ENCODE assay signal across 7 mouse cellular contexts in the genomic region with DNA sequence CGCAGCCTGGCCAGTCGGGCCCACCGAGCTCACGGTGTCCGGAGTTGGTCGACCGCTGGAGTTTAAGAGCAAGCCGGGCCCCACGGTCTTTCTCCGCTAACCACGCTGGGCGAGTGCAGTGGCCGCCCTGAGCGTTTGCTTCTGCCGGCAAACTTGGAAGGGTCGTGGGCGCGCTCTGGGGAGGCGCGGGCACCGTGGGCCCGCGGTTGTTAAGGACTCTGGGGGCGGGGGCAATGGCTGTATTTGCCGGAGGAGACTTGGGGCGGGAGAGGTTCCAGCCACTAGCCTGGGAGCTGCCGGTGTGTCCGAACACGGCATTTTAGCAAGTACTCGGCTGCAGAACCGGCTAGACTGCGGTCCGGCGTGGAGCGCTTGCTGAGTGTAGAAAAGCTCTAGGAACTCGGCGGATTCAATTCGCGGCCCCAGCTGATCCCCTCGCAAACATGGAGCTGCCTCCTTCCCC. TPM values are rescaled to one million over a fixed set of nuclear protein-coding genes. Genes with fewer than 3 reads are reported as not detected.
A peak's percentile ranks its signal among the peaks of the same experiment; 100 is the strongest.
DNase-seq lines count a peak whose midpoint lies in the region; ATAC-seq lines count a peak whose summit lies in the region.

No protein-coding gene starts in this region.

- no peaks in the 10 kb centered on the region for H3K36me3 ChIP-seq in megakaryocyte, embryonic 14.5 days (replicated peaks; ENCODE audit: low read length)
- no peaks in the 10 kb centered on the region for H3K36me3 ChIP-seq in forebrain, embryonic 13.5 days (ENCODE audit: poor library complexity, severe bottlenecking)
- no peaks in the 10 kb centered on the region; the same call in 1 of the 2 replicates for H3K36me3 ChIP-seq in stomach, embryonic 15.5 days

- H3K27ac ChIP-seq in forebrain, embryonic 13.5 days, result peak overlapping the region; percentile 98
- peak overlapping the region; percentile 99 for H3K27ac ChIP-seq in stomach, embryonic 15.5 days

- ATAC-seq in megakaryocyte, adult 5-6 weeks (ENCODE audit: poor library complexity, severe bottlenecking), result no peak
- ATAC-seq in forebrain, embryonic 13.5 days, result no peak
- no peak for ATAC-seq in stomach, embryonic 15.5 days (ENCODE audit: insufficient read depth, low FRiP score, low read depth)

- H3K4me1 ChIP-seq in megakaryocyte, embryonic 14.5 days, result peaks cover 51% of the 10 kb centered on the region
- H3K4me1 ChIP-seq in forebrain, embryonic 13.5 days, result peaks cover 27% of the 10 kb centered on the region
- peaks cover 21% of the 10 kb centered on the region; the same call in 1 of the 2 replicates for H3K4me1 ChIP-seq in stomach, embryonic 15.5 days

- H3K4me2 ChIP-seq in forebrain, embryonic 13.5 days, result peak overlapping the region; percentile 92
- H3K4me2 ChIP-seq in stomach, embryonic 15.5 days, result peak overlapping the region; percentile 90

- no peaks in the 10 kb centered on the region for H3K27me3 ChIP-seq in megakaryocyte, embryonic 14.5 days (replicated peaks)
- H3K27me3 ChIP-seq in forebrain, embryonic 13.5 days, result no peaks in the 10 kb centered on the region
- H3K27me3 ChIP-seq in stomach, embryonic 15.5 days (replicated peaks), result no peaks in the 10 kb centered on the region

- 1% methylated on average over 40 of the region's 40 CpGs for WGBS in forebrain, embryonic 13.5 days
- under 1% methylated on average over 40 of the region's 40 CpGs for WGBS in stomach, embryonic 15.5 days

- DNase-seq in liver, result peak; percentile 54
- DNase-seq in thymus, postnatal 14 days, result no peak
- DNase-seq in urinary bladder, postnatal 14 days (ENCODE audit: low spot score), result no peak

- H3K9me3 ChIP-seq in megakaryocyte, embryonic 14.5 days, result no peaks in the 10 kb centered on the region
- H3K9me3 ChIP-seq in forebrain, embryonic 13.5 days (replicated peaks), result no peaks in the 10 kb centered on the region
- no peaks in the 10 kb centered on the region for H3K9me3 ChIP-seq in stomach, embryonic 15.5 days

- H3K9ac ChIP-seq in forebrain, embryonic 13.5 days, result peak overlapping the region; percentile 78
- H3K9ac ChIP-seq in stomach, embryonic 15.5 days, result peak overlapping the region; percentile 77

- H3K4me3 ChIP-seq in megakaryocyte, embryonic 14.5 days (replicated peaks), result peak overlapping the region; percentile 96
- peak overlapping the region; percentile 89 for H3K4me3 ChIP-seq in forebrain, embryonic 13.5 days
- H3K4me3 ChIP-seq in stomach, embryonic 15.5 days (replicated peaks), result peak overlapping the region; percentile 94

RNA-seq across cellular contexts. Expression of a gene that starts 0.7 kb away (rescaled TPM):
- 0.78 and 3.8 TPM in 2 replicates for polyA plus RNA-seq in megakaryocyte, embryonic 14.5 days (2012; ENCODE audit: insufficient read depth, low replicate concordance)
- total RNA-seq in megakaryocyte, adult 5-6 weeks (2015), result 83.5 and 87.5 TPM in 2 replicates
- 89.8 and 96.9 TPM in 2 replicates for total RNA-seq in megakaryocyte, adult 5-6 weeks (2017)
- 33.8 and 43.9 TPM in 2 replicates for polyA plus RNA-seq in forebrain, embryonic 13.5 days (2015; fragmentation: Nextera tagmentation; extraction: Ambion mirVana)
- 27.1 and 28.4 TPM in 2 replicates for polyA plus RNA-seq in stomach, embryonic 15.5 days (2015; fragmentation: Nextera tagmentation; extraction: Ambion mirVana)

RNA-seq across cellular contexts. Expression of a gene that starts 57.9 kb away (rescaled TPM):
- 50.4 and 95.7 TPM in 2 replicates for polyA plus RNA-seq in megakaryocyte, embryonic 14.5 days (2012; ENCODE audit: insufficient read depth, low replicate concordance)
- total RNA-seq in megakaryocyte, adult 5-6 weeks (2015), result 27.4 and 47.7 TPM in 2 replicates
- 33.6 and 35.4 TPM in 2 replicates for total RNA-seq in megakaryocyte, adult 5-6 weeks (2017)
- polyA plus RNA-seq in forebrain, embryonic 13.5 days (2015; fragmentation: Nextera tagmentation; extraction: Ambion mirVana), result 51.6 and 54.3 TPM in 2 replicates
- polyA plus RNA-seq in stomach, embryonic 15.5 days (2015; fragmentation: Nextera tagmentation; extraction: Ambion mirVana), result 63.1 and 71.1 TPM in 2 replicates
